Mouse (Mus musculus): ENCODE measurements around the gene Pdcd1lg2.

GRCm38 (mm10) chr19:29420397-29420796 is 9.7 kb downstream of the Pdcd1lg2 start:
- TF ChIP-seq POLR2A (IDR thresholded peaks at IDR 0.05; ENCODE audit: borderline replicate concordance, insufficient read depth, low read length): no peak
- no peak for TF ChIP-seq CTCF (IDR thresholded peaks at IDR 0.05; ENCODE audit: borderline replicate concordance, insufficient read depth, low read depth, low read length)
